Mouse (Mus musculus) myocyte (in vitro differentiated cells): ENCODE measurements around the gene Gm20388.

Experiments used
- CEBPB ChIP-seq: IDR thresholded peaks from 2 replicates; pipeline ENCODE4 v1.6.1; 2011; ENCODE audit warnings: mild to moderate bottlenecking, moderate library complexity; ENCODE audit not compliant: poor library complexity, insufficient read depth, severe bottlenecking
- E2F4 ChIP-seq: IDR thresholded peaks from one replicate; pipeline ENCODE4 v1.6.1; 2011; ENCODE audit warnings: mild to moderate bottlenecking, control low read depth, moderate library complexity; ENCODE audit not compliant: insufficient read depth
- MAX ChIP-seq: IDR thresholded peaks from one replicate; pipeline ENCODE4 v1.6.1; 2011; ENCODE audit warnings: low read depth, mild to moderate bottlenecking, control low read depth
- MYOD1 ChIP-seq, 3 experiments: IDR thresholded peaks; one replicate each; pipeline ENCODE4 v1.6.1; 2011; ENCODE audit warnings: control low read depth in 2 of 3, low read depth in 2 of 3, mild to moderate bottlenecking in 2 of 3, moderate library complexity in 1 of 3; ENCODE audit not compliant: insufficient read length in 2 of 3, control insufficient read depth in 1 of 3
- MYOG ChIP-seq, 3 experiments: IDR thresholded peaks; one replicate each; pipeline ENCODE4 v1.6.1; 2011; ENCODE audit warnings: control low read depth in 2 of 3, low read depth in 2 of 3, mild to moderate bottlenecking in 2 of 3; ENCODE audit not compliant: insufficient read length in 2 of 3, control insufficient read depth in 1 of 3, insufficient read depth in 1 of 3
- POLR2A ChIP-seq: IDR thresholded peaks from one replicate; pipeline ENCODE4 v1.6.1; 2011; ENCODE audit warnings: low read depth, mild to moderate bottlenecking, control low read depth, moderate library complexity; ENCODE audit not compliant: insufficient read length
- POLR2AphosphoS2 ChIP-seq: IDR thresholded peaks from one replicate; pipeline ENCODE4 v1.6.1; 2011; ENCODE audit warnings: low read depth, control low read depth; ENCODE audit not compliant: insufficient read length
- REST ChIP-seq: IDR thresholded peaks from one replicate; pipeline ENCODE4 v1.6.1; 2011; ENCODE audit warnings: mild to moderate bottlenecking, control low read depth, moderate library complexity; ENCODE audit not compliant: insufficient read depth, insufficient read length
- SRF ChIP-seq: IDR thresholded peaks from one replicate; pipeline ENCODE4 v1.6.1; 2011; ENCODE audit warnings: low read depth; ENCODE audit not compliant: control insufficient read depth, insufficient read length
- TCF3 ChIP-seq: IDR thresholded peaks from one replicate; pipeline ENCODE4 v1.6.1; 2011; ENCODE audit warnings: low read depth, control low read depth; ENCODE audit not compliant: insufficient read length
- USF1 ChIP-seq: IDR thresholded peaks from one replicate; pipeline ENCODE4 v1.6.1; 2011; ENCODE audit warnings: low read depth, mild to moderate bottlenecking, control low read depth, moderate library complexity

DNA sequence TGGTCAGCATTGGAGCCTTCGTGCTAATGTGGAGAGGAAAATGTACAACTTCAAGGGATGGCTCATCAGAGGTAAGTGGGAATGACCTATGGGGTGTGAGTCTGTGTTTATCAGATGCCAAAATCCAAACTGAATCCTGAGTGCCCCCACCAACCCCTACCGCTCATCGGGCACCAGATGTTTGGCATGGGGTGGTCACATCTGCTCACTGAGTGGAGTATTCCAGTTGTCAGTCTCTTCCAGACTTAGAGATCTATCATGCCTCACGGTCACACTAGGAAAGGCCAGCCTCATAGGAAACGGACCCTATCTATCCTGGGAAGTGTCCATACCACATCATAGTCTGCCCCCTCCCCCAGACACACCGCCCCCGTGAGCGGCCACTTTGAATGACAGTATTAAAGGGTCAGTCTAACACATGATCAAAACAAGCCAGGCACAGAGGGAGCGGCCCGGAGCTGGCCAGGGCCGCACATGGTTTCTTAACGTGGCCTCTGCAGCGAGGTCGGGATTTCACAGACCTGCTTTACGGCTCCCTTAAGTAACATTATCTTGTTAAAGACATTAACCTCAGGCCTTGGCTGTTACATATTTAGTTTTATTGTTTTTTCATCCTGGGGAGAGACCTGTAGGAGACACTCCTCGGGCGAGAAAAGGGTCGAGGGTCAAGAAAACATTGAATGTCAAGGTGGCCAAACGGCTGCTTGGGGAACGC, 1122.8 kb downstream of the Gm20388 start:
- TF ChIP-seq REST (no peak), MAX (no peak), POLR2A (no peak), MYOG (IDR thresholded peaks at IDR 0.05; ENCODE audit: control insufficient read depth in 1 of 3, insufficient read depth in 1 of 3, insufficient read length in 2 of 3, low read depth in 2 of 3) (no peak), CEBPB (no peak), E2F4 (no peak), POLR2AphosphoS2 (no peak), MYOD1 (IDR thresholded peaks at IDR 0.05; ENCODE audit: control insufficient read depth in 1 of 3, insufficient read length in 2 of 3, low read depth in 2 of 3) (no peak), TCF3 (no peak), SRF (no peak), USF1 (no peak)
